Mouse (Mus musculus): ENCODE data around the gene Cux2. TPM values are rescaled to one million over a fixed set of nuclear protein-coding genes. Genes with fewer than 3 reads are reported as not detected.

Gene Cux2
- polyA plus RNA-seq, 1 experiment from 2014 or later = 17.4 TPM

- no peak overlapping the region for H3K4me3 ChIP-seq (ENCODE audit: low read depth, low read length)
- 45% methylated on average over 13 of the region's 13 CpGs for WGBS
- ATAC-seq (ENCODE audit: low FRiP score) (no peak), DNase-seq (ENCODE audit: low spot score) (no peak)
- H3K27ac ChIP-seq (ENCODE audit: low read depth, low read length) = no peak overlapping the region
- no peaks in the 10 kb centered on the region for H3K4me1 ChIP-seq (replicated peaks; ENCODE audit: control insufficient read depth, insufficient read depth, low read length)
- H3K9me3 ChIP-seq (ENCODE audit: control insufficient read depth, low read length) = no peaks in the 10 kb centered on the region
- no peak overlapping the region for H3K9ac ChIP-seq (ENCODE audit: low read depth, low read length)
- H3K36me3 ChIP-seq (ENCODE audit: control insufficient read depth, insufficient read depth, low read length) = no peaks in the 10 kb centered on the region
- H3K27me3 ChIP-seq (ENCODE audit: control insufficient read depth, insufficient read depth, low read length) = no peaks in the 10 kb centered on the region
- no peak overlapping the region for H3K4me2 ChIP-seq (replicated peaks; ENCODE audit: low read depth, low read length)
Measured at GRCm38 (mm10) chr5:121889375-121889774, 160.5 kb downstream of the Cux2 start.

- Histone ChIP-seq H3K27me3 (ENCODE audit: control insufficient read depth, insufficient read depth, low read length) (no peaks in the 10 kb centered on the region), H3K9me3 (ENCODE audit: control insufficient read depth, low read length) (no peaks in the 10 kb centered on the region), H3K9ac (ENCODE audit: low read depth, low read length) (no peak overlapping the region), H3K27ac (ENCODE audit: low read depth, low read length) (no peak overlapping the region), H3K4me3 (ENCODE audit: low read depth, low read length) (no peak overlapping the region), H3K4me2 (replicated peaks; ENCODE audit: low read depth, low read length) (no peak overlapping the region), H3K36me3 (ENCODE audit: control insufficient read depth, insufficient read depth, low read length) (0 out of 2 replicates have a peak, but pooled peaks cover 3% of the 10 kb centered on the region), H3K4me1 (replicated peaks; ENCODE audit: control insufficient read depth, insufficient read depth, low read length) (no peaks in the 10 kb centered on the region)
- WGBS = 80% methylated on average over 8 of the region's 8 CpGs
- no peak for ATAC-seq (ENCODE audit: low FRiP score)
- DNase-seq (ENCODE audit: low spot score) = no peak
Measured at GRCm38 (mm10) chr5:121883356-121883755, 166.5 kb downstream of the Cux2 start.

- Histone ChIP-seq H3K4me3 (ENCODE audit: low read depth, low read length) (no peak overlapping the region), H3K9ac (ENCODE audit: low read depth, low read length) (no peak overlapping the region), H3K4me1 (replicated peaks; ENCODE audit: control insufficient read depth, insufficient read depth, low read length) (no peaks in the 10 kb centered on the region), H3K4me2 (replicated peaks; ENCODE audit: low read depth, low read length) (no peak overlapping the region), H3K36me3 (ENCODE audit: control insufficient read depth, insufficient read depth, low read length) (0 out of 2 replicates have a peak, but pooled peaks cover 3% of the 10 kb centered on the region), H3K27ac (ENCODE audit: low read depth, low read length) (no peak overlapping the region), H3K27me3 (ENCODE audit: control insufficient read depth, insufficient read depth, low read length) (no peaks in the 10 kb centered on the region), H3K9me3 (ENCODE audit: control insufficient read depth, low read length) (no peaks in the 10 kb centered on the region)
- no peak for ATAC-seq (ENCODE audit: low FRiP score)
- DNase-seq (ENCODE audit: low spot score) = peak; percentile 55
- 62% methylated on average over 6 of the region's 6 CpGs for WGBS
Measured at GRCm38 (mm10) chr5:121879211-121879610, 170.7 kb downstream of the Cux2 start.

GRCm38 (mm10) chr5:121878703-121879102 is 171.2 kb downstream of the Cux2 start:
- 90% methylated on average over 17 of the region's 17 CpGs for whole genome bisulfite sequencing
- ATAC-seq (ENCODE audit: low FRiP score) = no peak
- H3K27ac ChIP-seq (ENCODE audit: low read depth, low read length) = no peak overlapping the region

GRCm38 (mm10) chr5:121876901-121877300 is 173.0 kb downstream of the Cux2 start:
- Histone ChIP-seq H3K4me2 (replicated peaks; ENCODE audit: low read depth, low read length) (no peak overlapping the region), H3K36me3 (ENCODE audit: control insufficient read depth, insufficient read depth, low read length) (0 out of 2 replicates have a peak, but pooled peaks cover 3% of the 10 kb centered on the region), H3K9me3 (ENCODE audit: control insufficient read depth, low read length) (no peaks in the 10 kb centered on the region), H3K4me1 (replicated peaks; ENCODE audit: control insufficient read depth, insufficient read depth, low read length) (no peaks in the 10 kb centered on the region), H3K9ac (ENCODE audit: low read depth, low read length) (no peak overlapping the region), H3K27ac (ENCODE audit: low read depth, low read length) (no peak overlapping the region), H3K4me3 (ENCODE audit: low read depth, low read length) (no peak overlapping the region), H3K27me3 (ENCODE audit: control insufficient read depth, insufficient read depth, low read length) (no peaks in the 10 kb centered on the region)
- ATAC-seq (ENCODE audit: low FRiP score) (no peak), DNase-seq (ENCODE audit: low spot score) (no peak)
- 80% methylated on average over 12 of the region's 12 CpGs for WGBS

More at GRCm38 (mm10) chr5:121878703-121879102, 171.2 kb downstream of the Cux2 start:
- H3K27me3 ChIP-seq (ENCODE audit: control insufficient read depth, insufficient read depth, low read length) = no peaks in the 10 kb centered on the region
- no peak for DNase-seq (ENCODE audit: low spot score)
- H3K9ac ChIP-seq (ENCODE audit: low read depth, low read length) = no peak overlapping the region
- no peaks in the 10 kb centered on the region for H3K9me3 ChIP-seq (ENCODE audit: control insufficient read depth, low read length)
- H3K4me1 ChIP-seq (replicated peaks; ENCODE audit: control insufficient read depth, insufficient read depth, low read length) = no peaks in the 10 kb centered on the region
- H3K4me2 ChIP-seq (replicated peaks; ENCODE audit: low read depth, low read length) = no peak overlapping the region
- no peak overlapping the region for H3K4me3 ChIP-seq (ENCODE audit: low read depth, low read length)
- H3K36me3 ChIP-seq (ENCODE audit: control insufficient read depth, insufficient read depth, low read length) = 0 out of 2 replicates have a peak, but pooled peaks cover 3% of the 10 kb centered on the region

GRCm38 (mm10) chr5:121875041-121875440 is 174.9 kb downstream of the Cux2 start:
- DNase-seq (ENCODE audit: low spot score) (no peak), ATAC-seq (ENCODE audit: low FRiP score) (no peak)
- H3K27me3 ChIP-seq (ENCODE audit: control insufficient read depth, insufficient read depth, low read length) = no peaks in the 10 kb centered on the region
- 0 out of 2 replicates have a peak, but pooled peaks cover 3% of the 10 kb centered on the region for H3K36me3 ChIP-seq (ENCODE audit: control insufficient read depth, insufficient read depth, low read length)
- no peak overlapping the region for H3K9ac ChIP-seq (ENCODE audit: low read depth, low read length)
- no peak overlapping the region for H3K27ac ChIP-seq (ENCODE audit: low read depth, low read length)
- no peak overlapping the region for H3K4me3 ChIP-seq (ENCODE audit: low read depth, low read length)
- no peaks in the 10 kb centered on the region for H3K4me1 ChIP-seq (replicated peaks; ENCODE audit: control insufficient read depth, insufficient read depth, low read length)
- WGBS = 88% methylated on average over 12 of the region's 12 CpGs
- no peak overlapping the region for H3K4me2 ChIP-seq (replicated peaks; ENCODE audit: low read depth, low read length)
- no peaks in the 10 kb centered on the region for H3K9me3 ChIP-seq (ENCODE audit: control insufficient read depth, low read length)

- Histone ChIP-seq H3K4me3 (ENCODE audit: low read depth, low read length) (no peak overlapping the region), H3K4me2 (replicated peaks; ENCODE audit: low read depth, low read length) (no peak overlapping the region), H3K27me3 (ENCODE audit: control insufficient read depth, insufficient read depth, low read length) (no peaks in the 10 kb centered on the region), H3K36me3 (ENCODE audit: control insufficient read depth, insufficient read depth, low read length) (no peaks in the 10 kb centered on the region), H3K9ac (ENCODE audit: low read depth, low read length) (no peak overlapping the region), H3K4me1 (replicated peaks; ENCODE audit: control insufficient read depth, insufficient read depth, low read length) (no peaks in the 10 kb centered on the region), H3K9me3 (ENCODE audit: control insufficient read depth, low read length) (no peaks in the 10 kb centered on the region), H3K27ac (ENCODE audit: low read depth, low read length) (no peak overlapping the region)
- ATAC-seq (ENCODE audit: low FRiP score) = peak; percentile 35
- peak; percentile 94 for DNase-seq (ENCODE audit: low spot score)
- WGBS = 1% methylated on average over 4 of the region's 4 CpGs
Measured at GRCm38 (mm10) chr5:121872158-121872557, 177.7 kb downstream of the Cux2 start.

GRCm38 (mm10) chr5:121871515-121872030 is 178.3 kb downstream of the Cux2 start:
- ATAC-seq (ENCODE audit: low FRiP score) = no peak
- no peak overlapping the region for H3K4me3 ChIP-seq (ENCODE audit: low read depth, low read length)
- H3K4me2 ChIP-seq (replicated peaks; ENCODE audit: low read depth, low read length) = no peak overlapping the region
- no peak overlapping the region for H3K9ac ChIP-seq (ENCODE audit: low read depth, low read length)
- no peak for DNase-seq (ENCODE audit: low spot score)
- no peaks in the 10 kb centered on the region for H3K9me3 ChIP-seq (ENCODE audit: control insufficient read depth, low read length)
- WGBS = 85% methylated on average over 9 of the region's 13 CpGs
- H3K4me1 ChIP-seq (replicated peaks; ENCODE audit: control insufficient read depth, insufficient read depth, low read length) = no peaks in the 10 kb centered on the region
- no peak overlapping the region for H3K27ac ChIP-seq (ENCODE audit: low read depth, low read length)
- no peaks in the 10 kb centered on the region for H3K27me3 ChIP-seq (ENCODE audit: control insufficient read depth, insufficient read depth, low read length)
- no peaks in the 10 kb centered on the region for H3K36me3 ChIP-seq (ENCODE audit: control insufficient read depth, insufficient read depth, low read length)

- Histone ChIP-seq H3K4me1 (replicated peaks; ENCODE audit: control insufficient read depth, insufficient read depth, low read length) (no peaks in the 10 kb centered on the region), H3K27ac (ENCODE audit: low read depth, low read length) (no peak overlapping the region), H3K9me3 (ENCODE audit: control insufficient read depth, low read length) (no peaks in the 10 kb centered on the region), H3K36me3 (ENCODE audit: control insufficient read depth, insufficient read depth, low read length) (no peaks in the 10 kb centered on the region), H3K27me3 (ENCODE audit: control insufficient read depth, insufficient read depth, low read length) (no peaks in the 10 kb centered on the region), H3K4me3 (ENCODE audit: low read depth, low read length) (no peak overlapping the region), H3K4me2 (replicated peaks; ENCODE audit: low read depth, low read length) (no peak overlapping the region), H3K9ac (ENCODE audit: low read depth, low read length) (no peak overlapping the region)
- 70% methylated on average over 6 of the region's 6 CpGs for WGBS
- DNase-seq (ENCODE audit: low spot score) (no peak), ATAC-seq (ENCODE audit: low FRiP score) (no peak)
Measured at GRCm38 (mm10) chr5:121870832-121871231, 179.1 kb downstream of the Cux2 start.

Data from hindbrain, embryonic 11.5 days (tissue).